Mouse (Mus musculus): ENCODE data around the gene Prkcsh.

The Prkcsh gene

DNA sequence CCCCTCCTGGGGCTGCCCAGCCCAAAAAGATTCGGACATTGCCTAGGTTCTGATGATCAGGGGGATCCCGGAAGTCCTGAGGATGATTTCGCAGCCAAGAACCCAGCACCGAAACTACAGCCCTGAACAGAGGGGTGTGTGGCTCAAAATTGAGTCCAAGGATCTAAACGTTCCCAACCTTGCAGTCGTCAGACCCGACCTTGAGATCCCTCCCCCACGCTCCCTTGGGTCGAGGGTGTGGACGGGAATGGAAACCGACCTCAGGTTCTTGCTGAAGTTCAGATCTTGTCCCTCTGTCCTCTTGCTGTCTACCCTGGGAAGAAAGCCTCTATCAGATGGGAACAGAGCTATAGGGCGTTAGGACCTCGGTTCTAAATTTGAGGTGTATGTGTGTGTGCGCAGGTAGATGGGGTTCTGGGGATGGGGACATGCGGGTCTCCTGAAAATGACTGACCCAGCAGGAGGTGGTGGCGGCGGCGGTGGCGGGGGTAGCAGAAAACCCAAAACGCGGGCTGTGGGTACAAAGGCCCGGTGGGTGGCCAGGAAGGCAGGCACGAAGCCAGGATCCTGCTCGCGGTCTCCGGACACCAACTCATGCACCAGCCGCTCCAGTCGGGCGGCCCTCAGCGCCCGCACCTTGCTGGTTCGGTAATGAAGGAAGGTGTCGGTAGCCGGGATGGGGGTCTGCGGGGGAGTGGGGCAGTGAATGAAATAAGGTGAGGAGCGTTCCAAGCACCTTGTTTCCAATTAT, 14.8 kb upstream of the Prkcsh start:
- no peak for DNase-seq (ENCODE audit: low read depth, low spot score)

DNA sequence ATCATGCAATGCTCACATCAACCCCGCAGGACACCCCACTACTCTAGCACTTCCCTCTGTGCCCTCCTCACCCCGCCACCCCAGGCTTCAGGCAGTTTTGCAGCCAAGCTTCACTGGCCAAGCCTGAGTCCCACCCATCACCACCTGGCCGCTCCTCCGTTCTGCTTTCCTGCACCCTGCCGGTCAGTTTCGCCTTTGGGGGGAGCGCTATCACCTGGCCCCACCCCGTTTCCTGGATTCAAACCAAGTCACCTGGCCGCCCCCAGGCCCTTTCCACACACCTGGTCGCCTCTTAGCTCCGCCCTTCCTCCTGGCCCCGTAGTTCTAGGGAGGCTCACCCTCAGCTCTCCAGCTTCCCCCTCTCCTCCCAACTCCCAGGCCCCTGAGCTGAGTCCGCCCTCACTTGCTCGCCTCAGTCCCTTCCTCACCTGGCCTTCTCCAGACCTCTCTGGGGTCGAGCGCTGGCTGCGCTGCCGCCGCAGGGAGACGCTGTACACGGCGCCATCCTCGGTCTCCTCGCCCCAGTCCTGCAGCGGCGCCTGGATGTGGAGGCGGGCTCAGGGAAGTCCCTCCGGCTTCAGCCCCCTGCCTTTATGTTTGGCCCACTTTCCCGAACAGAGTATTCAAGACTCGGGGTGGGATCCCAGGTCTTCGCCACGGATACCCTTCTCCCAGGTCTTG, 14.0 kb upstream of the Prkcsh start:
- DNase-seq (ENCODE audit: low read depth, low spot score), result no peak

DNA sequence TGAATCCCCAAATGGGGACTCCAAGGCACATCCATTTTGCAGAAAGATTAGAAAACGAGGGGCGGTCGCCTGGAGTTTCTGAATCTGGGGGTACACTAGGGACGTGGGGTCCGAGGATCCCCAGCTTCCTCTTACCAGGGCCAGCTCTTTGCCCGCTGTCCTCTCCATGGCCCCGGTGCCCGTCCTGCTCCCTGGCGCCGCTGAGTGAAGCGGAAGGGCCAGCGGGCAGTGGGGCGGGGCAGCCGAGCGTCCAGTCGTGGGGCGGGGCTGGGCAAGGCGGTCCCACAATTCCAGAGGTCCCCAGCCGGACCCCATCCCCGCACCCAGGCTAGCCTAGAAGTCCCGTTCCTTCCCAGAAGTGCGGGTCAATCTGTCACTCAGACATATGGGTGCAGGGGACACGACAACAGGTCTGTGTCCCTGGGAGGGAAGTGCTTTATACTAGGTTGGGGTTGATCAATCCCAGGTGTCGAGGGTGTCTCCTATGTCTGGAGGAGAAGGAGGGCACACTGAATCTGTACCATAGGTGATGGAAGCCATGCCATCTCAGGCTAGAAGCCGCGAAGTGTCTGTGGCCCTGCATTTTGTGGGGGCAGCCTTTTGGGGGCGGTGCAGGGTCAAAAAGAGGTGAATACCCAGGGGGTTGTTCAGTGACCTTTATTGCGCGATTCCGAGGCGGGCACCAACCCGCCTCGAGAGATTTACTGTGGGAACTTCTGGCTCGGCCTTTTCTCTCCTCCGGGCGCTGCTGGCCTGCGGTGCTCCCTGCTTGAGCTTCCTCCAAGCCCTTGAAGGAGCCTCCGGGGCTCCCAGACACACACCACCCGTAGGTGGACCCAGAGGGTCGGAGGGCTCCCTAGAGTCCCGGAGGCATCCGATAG, 13.1 kb upstream of the Prkcsh start, which contains the start of gene Rgl3:
Rgl3 (minus strand) TSS at position 217 of the 881 bp plus-strand sequence.
- DNase-seq (ENCODE audit: low read depth, low spot score), result no peak

DNA sequence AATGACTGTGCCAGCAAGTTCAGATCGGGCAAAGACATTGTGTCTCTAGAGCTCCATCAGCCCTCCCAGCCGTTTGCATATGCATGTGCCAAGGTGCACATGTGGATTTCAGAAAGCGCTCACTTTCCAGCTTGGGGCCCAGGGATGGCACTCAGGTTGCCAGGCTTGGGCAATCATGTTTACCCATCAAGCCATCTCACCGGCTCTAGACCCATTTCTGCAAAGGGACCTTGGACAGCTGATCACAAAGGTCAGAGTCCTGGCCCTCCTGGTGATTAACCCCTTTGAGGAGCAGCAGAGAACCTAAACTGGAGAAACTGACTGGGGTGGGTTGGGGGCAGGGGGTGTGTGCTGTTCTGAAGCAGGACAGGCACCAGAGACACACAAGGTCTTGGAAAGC, 10.4 kb upstream of the Prkcsh start:
- DNase-seq (ENCODE audit: low read depth, low spot score), result no peak

DNA sequence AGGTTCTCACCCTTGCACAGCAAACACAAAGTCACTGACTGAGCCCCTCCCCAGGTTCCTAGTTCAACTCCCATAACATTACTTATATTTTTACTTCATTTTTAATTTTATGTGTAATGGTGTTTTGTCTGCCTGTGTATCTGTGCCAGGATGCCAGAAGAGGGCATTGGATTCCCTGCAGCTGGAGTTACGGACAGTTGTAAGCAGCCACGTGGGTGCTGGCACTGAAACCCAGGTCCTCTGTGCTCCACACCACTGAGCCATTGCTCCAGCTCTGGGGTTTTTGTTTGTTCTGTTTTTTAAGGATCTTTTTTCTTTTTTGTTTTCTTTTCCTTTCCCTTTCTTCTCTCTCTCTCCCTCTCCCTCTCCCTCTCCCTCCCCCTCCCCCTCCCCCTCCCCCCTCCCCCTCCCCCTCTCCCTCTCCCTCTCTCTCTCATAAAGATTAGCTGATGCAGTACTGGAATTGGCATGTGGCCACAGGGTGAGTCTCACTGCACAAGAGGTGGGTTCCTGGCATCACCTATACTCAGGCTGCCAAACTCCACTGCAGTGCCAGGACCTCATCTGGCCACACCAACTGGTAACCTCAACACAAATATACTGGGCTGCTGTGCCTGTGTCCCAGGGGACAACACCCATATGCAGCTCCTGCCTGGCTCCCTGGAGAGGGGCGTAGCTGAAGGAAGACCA, 6.3 kb upstream of the Prkcsh start:
- DNase-seq (ENCODE audit: low read depth, low spot score), result no peak

DNA sequence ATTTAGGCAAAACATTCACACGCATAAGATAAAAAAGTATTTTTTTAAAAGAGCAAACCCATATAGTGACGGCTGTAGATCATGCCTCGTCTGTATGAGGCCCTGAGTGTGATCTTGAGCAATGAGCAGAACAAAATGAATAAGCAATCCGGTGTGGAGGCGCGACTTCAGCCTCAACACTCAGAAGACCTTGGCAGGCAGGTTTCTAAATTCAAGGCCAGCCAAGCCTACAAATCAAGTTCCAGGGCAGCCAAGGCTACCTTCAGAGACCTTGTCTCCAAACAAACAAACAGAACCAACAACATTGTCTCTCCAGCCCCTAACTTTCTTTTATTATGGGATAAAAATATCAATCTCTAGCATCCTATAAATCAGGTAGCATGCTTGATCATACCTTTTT, 2.3 kb upstream of the Prkcsh start:
- no peak for DNase-seq (ENCODE audit: low read depth, low spot score)

DNA sequence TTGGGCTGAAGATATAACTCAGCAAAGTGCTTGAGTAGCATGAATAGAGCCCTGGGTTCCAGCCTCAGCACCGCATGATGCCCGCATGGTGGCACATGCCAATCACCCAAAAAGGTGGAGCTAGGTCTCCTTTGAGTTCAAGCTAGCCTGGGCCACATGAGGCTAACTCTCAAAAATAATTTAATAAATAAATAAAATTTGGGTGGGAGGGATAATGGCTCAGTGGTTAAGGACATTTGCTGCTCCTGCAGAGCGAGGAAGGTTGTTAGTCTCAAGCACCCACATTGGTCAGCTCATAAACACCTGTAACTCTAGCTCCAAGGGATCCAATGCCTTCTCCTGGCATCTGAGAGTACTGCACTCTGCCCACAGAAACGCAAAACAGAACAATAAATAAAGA, 973 bp upstream of the Prkcsh start:
- no peak for DNase-seq (ENCODE audit: low read depth, low spot score)

DNA sequence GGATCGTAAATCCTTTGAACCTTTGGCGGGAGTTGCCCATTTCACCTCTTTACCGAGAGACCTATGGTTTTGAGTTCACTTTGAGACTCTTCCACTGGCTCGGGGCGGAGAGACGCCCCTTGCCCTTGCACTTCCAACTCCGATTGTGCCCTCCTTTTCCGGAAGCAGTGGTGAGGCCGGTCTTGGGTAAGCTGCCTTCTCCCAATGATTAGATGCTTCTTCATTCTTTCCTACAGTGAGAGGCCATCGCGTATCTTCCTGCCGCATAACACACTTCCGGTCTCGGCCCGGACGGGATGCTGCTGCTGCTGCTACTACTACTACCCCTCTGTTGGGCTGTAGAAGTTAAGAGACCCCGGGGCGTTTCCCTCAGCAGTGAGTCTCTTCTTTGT, 553 bp downstream of the Prkcsh start:
- DNase-seq (ENCODE audit: low read depth, low spot score), result no peak

DNA sequence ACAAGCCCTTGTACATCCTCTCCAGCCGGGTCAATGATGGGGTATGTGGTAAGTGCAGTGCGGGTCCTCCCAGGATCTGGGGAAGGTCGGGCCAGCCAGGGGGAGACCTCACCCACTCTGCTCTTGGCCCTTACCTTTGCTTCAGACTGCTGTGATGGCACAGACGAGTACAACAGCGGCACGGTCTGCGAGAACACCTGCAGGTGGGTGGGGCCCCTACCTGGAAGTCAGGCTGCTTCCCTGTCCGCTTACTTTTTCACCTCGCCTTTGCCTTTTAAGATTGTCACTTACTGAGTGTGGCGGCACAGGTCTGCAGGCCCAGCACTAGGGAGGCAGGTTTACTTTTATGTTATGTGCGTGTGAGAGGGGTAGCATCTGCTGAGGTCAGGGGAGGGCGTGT, 1.9 kb downstream of the Prkcsh start:
- no peak for DNase-seq (ENCODE audit: low read depth, low spot score)

DNA sequence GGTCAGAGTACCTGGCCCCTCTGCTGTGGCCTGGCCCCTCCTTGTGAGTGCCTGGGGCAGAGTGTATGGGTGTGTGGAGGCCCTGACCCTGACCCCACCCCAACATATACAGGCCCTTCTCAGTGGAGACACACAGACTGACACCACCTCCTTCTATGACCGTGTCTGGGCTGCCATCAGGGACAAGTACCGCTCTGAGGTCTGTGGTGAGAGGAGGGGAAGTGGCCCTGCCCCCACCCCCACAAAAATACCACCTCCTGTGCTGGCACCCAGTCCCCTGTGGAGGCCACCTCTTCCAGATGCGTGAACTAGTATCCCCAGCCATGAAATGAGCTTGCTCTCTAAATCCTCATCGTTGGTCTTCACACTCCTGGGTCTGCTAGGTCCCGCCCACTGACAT, 8.4 kb downstream of the Prkcsh start:
- DNase-seq (ENCODE audit: low read depth, low spot score), result no peak

DNA sequence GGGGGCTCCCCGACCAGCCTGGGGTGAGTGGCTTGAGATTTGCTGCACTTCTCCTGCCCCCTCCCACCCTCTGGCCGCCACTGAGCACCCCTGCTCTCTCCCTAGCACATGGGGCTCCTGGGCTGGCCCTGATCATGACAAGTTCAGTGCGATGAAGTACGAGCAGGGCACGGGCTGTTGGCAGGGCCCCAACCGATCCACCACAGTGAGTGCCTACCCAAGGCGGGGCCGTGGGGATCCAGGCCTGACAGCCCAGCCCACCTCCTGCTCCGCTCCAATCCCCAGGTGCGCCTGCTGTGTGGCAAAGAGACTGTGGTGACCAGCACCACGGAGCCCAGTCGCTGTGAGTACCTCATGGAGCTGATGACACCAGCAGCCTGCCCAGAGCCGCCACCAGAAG, 10.1 kb downstream of the Prkcsh start:
- no peak for DNase-seq (ENCODE audit: low read depth, low spot score)

DNA sequence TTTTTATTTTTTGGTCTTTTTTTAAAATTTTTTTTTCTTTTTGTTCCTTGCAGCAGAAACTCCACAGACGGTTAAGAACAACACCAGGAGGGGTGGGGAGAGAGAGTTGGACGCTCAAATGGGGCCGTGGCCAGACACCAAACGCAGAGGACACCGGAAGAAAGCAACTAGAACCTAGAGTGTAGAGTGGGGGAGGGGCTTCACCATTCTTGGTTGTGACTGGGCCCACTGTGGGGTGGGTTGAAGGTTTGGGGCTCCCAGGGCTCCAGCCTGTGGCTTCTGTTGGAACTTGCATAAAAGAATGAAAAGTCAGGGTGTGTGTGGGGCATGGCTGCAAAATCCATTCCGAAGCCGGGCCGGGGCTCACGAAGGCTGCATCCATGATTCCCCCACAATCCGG, 13.6 kb downstream of the Prkcsh start:
- no peak for DNase-seq (ENCODE audit: low read depth, low spot score)

DNA sequence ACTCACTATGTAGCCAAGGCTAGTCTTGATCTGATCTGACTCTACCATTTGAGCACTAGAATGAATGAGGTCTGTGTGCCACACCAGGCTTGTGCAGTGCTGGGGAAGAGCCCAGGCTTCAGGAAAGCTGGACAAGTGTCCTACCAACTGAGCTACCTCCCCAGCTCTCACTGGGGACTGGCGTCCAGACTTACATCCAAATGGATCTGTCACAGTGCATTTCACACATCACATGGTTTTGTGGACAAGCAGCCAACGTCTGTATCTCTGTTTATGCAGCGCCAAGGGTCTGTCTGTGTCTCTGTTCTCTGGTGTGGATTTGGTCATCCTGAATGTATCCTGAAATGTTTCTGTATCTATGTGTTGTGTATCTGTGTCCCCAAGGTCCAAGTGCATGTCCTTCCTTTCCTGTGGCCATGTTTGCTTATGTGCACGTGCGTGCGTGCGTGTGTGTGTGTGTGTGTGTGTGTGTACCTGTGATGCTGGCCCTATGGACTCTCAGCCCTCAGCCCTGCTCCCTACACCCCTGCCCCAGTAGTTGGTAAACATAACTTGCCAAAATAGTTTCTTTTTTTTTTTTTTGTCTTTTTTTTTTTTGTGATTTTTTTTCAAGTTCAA, 14.7 kb downstream of the Prkcsh start:
- DNase-seq (ENCODE audit: low read depth, low spot score), result no peak

DNA sequence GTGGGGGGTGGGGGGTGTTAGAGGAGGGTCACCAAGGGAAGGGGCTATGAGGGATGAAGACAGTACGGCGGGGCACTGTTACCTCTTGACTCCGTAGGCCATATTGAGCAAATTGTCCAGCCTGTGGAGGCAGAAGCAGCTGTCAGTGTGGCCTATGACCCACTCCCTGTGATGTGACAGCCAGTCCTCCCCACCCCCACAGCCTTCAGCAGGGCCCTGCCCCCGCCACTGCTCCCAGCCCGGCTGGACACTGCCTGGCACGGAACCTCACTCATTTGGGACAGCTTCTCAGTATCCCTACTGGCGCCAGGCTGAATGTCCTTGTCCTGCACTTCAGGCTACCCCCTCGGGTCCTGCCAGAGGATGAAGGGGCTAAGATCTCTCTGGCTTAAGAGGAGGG, 22.0 kb downstream of the Prkcsh start:
- DNase-seq (ENCODE audit: low read depth, low spot score), result no peak

DNA sequence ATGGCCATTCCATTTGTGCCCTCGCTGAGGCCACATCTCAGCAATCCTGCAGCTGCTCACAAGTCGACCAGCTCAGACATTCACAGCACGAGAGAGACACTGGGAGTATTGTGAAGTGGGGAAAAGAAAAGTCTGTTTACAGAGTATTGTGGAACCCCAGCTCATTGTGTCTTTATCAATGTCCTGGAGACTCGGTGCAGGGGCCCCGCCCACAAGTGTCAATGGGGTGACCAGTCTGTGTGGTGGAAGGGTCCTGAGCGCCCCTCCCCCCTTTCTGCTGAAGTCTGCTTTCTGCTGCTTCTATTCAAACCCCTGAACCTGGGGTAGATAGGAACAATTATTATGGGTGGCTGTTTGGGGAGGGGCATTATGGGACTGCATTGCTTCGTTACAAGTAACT, 25.9 kb downstream of the Prkcsh start:
- no peak for DNase-seq (ENCODE audit: low read depth, low spot score)

DNA sequence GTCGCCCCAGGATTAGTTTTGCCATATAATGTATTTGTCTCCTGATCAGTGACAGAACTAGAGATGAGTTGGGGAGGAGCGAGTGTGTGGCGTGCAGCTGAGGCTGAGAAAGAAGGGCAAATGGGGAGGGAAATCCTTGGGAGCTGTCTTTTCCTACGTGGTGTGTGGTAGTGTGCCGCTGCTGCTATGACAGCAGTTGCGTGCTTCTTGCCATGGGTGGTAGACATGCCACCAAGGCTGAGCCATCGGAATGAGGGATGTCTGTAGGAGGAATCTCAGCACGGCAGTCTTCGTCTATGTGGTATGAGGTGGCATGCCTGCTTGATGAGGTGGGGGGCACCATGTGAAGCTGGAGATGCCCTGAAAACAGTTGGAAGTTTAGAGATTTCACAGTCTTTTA, 27.8 kb downstream of the Prkcsh start:
- no peak for DNase-seq (ENCODE audit: low read depth, low spot score)

DNA sequence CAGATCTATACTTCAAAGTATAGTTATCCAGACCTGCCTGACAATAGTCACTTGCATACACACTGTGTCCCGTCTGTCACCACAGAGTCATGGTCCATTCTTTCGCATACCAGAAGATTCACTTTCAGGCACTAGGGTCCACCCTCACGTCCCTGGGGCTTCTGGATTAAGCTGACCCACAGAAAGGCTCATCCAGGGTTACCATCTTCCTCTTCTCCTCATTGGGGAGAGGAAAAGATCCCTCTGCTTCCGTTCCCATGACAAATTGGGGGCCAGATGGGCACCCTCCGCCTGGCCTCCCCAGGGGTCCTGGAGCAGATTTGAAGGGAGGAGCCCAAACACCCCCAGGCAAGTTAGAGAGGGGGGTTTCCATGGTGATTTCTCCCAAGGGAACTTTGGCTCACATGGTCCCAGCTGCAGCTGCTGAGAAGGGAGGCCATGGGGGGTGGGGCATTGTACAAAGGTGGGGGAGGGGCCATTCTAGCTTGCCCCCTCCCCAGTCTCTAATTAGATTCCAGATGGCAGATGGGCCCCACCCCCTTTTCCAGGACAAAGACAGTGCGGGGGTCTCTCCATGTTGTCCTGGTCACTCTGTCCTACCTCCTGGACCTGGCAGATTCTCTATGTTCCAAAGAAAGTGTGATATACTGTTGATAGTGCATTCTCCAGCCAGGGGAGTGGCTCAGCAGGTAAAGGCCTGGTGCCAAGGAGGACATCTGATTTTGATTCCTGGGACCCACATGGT, 32.9 kb downstream of the Prkcsh start:
- no peak for DNase-seq (ENCODE audit: low read depth, low spot score)

DNA sequence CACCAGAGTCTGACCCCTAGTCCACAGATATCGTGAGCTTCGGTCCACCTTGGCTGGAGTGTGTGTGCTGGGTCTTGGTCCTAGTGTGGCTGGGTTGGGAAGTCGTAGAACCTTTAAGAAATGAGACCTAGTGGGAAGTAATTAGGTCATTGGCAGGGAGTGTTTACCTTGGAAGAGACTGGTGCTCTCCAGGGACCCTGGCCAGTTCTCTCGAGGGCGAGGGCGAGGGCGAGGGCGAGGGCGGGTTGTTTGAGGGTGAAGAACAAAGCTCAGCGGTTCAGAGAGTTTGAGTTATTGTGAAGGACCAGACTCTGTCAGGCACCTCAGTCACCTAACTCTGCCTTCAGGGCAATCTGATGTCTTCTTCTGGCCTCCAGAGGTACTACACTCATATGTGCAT, 35.2 kb downstream of the Prkcsh start:
- no peak for DNase-seq (ENCODE audit: low read depth, low spot score)

DNA sequence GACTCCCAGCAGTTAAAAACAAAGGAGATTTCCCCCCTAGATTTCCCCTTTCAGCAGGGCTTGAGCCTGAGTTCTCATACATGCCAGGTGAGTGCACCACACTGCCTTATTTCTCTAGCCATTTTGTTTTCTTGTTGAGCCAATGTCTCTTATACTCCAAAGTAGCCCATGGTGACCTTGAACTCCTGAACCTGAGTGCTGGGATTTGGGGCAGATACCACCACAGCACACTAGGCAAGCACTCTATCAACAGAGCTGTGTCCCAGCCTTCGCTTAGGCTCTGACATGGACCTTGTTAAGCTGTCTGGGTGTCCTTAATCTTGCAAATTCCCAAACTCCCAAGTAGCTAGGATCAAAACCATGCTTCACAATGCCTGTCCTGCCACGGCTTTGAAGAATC, 39.2 kb downstream of the Prkcsh start:
- DNase-seq (ENCODE audit: low read depth, low spot score), result no peak

DNA sequence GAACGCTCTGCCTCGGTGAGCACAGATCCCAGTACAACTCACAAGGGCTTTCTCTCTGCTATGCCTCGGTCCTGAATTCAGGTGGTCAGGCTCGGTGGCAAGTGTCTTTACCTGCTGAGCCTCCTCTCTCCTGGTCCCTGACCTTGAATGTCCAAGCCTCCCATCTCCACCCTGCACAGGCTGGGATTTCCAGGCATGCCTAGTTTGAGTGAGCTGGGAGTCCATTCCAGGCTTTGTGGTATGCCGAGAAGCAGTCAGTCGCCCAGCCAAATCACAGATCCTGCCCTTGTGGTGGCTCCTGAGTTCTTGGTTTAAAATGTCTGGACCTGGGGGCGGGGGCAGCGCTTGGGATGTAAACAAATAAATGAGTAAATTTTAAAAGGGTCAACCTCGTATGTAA, 44.7 kb downstream of the Prkcsh start:
- DNase-seq (ENCODE audit: low read depth, low spot score), result no peak

DNA sequence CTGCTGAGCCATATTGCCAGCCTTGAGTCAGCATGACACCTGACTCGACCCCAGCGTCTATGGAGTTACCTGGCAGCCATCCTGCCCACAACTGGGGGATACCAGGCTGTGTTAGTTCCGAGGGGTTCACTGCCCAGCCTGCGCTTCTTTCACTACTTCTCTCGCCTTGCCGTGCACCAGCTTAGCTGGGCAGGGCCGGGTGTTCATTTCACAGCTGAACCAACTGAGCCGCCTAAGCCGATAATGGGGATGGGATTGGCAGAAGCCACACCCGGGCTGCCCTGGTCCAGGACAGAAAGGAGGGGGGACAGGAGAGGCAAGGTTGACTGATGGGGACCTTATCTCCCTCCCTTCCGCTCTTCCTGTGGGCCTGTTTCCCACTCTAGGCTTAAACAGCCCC, 46.7 kb downstream of the Prkcsh start:
- DNase-seq (ENCODE audit: low read depth, low spot score), result no peak

All from c-Kit-negative CD71-positive TER-119-positive erythroid progenitor cells, embryonic 14.5 days (primary cell).